Mouse (Mus musculus): Measurements from ENCODE around the gene Tnfrsf18. TPM values are rescaled to one million over a fixed set of nuclear protein-coding genes. Genes with fewer than 3 reads are reported as not detected.
A peak's percentile ranks its signal among the peaks of the same experiment; 100 is the strongest.

Gene Tnfrsf18
- polyA plus RNA-seq, 1 experiment = 2.9 TPM

- Histone ChIP-seq H3K4me3 (replicated peaks) (peak overlapping the region; percentile 70), H3K27me3 (replicated peaks) (peaks cover 32% of the 10 kb centered on the region), H3K4me1 (peaks cover 31% of the 10 kb centered on the region), H3K36me3 (replicated peaks; ENCODE audit: low read length) (no peaks in the 10 kb centered on the region), H3K9me3 (no peaks in the 10 kb centered on the region)
- no peak for TF ChIP-seq GATA1 (IDR thresholded peaks at IDR 0.05; ENCODE audit: borderline replicate concordance, low read length)
- TF ChIP-seq FLI1 (IDR thresholded peaks at IDR 0.05; ENCODE audit: low read length) = no peak
Observed at GRCm38 (mm10) chr4:156067256-156067949, 41.4 kb downstream of the Tnfrsf18 start.

GRCm38 (mm10) chr4:156069701-156070100, 43.7 kb downstream of the Tnfrsf18 start:
- Histone ChIP-seq H3K4me3 (replicated peaks) (no peak overlapping the region), H3K4me1 (peaks cover 31% of the 10 kb centered on the region)

GRCm38 (mm10) chr4:156070276-156070675, 44.3 kb downstream of the Tnfrsf18 start:
- Histone ChIP-seq H3K36me3 (replicated peaks; ENCODE audit: low read length) (no peaks in the 10 kb centered on the region), H3K4me3 (replicated peaks) (no peak overlapping the region), H3K4me1 (peaks cover 31% of the 10 kb centered on the region), H3K9me3 (no peaks in the 10 kb centered on the region), H3K27me3 (replicated peaks) (peaks cover 20% of the 10 kb centered on the region)
- no peak for TF ChIP-seq FLI1 (IDR thresholded peaks at IDR 0.05; ENCODE audit: low read length)
- TF ChIP-seq GATA1 (IDR thresholded peaks at IDR 0.05; ENCODE audit: borderline replicate concordance, low read length) = no peak

More at GRCm38 (mm10) chr4:156069701-156070100, 43.7 kb downstream of the Tnfrsf18 start:
- no peak for TF ChIP-seq GATA1 (IDR thresholded peaks at IDR 0.05; ENCODE audit: borderline replicate concordance, low read length)
- TF ChIP-seq FLI1 (IDR thresholded peaks at IDR 0.05; ENCODE audit: low read length) = no peak
- peaks cover 23% of the 10 kb centered on the region for H3K27me3 ChIP-seq (replicated peaks)
- H3K36me3 ChIP-seq (replicated peaks; ENCODE audit: low read length) = no peaks in the 10 kb centered on the region
- no peaks in the 10 kb centered on the region for H3K9me3 ChIP-seq

GRCm38 (mm10) chr4:156070716-156071115, 44.8 kb downstream of the Tnfrsf18 start:
- Histone ChIP-seq H3K27me3 (replicated peaks) (peaks cover 21% of the 10 kb centered on the region), H3K4me3 (replicated peaks) (no peak overlapping the region), H3K4me1 (peaks cover 32% of the 10 kb centered on the region), H3K9me3 (no peaks in the 10 kb centered on the region), H3K36me3 (replicated peaks; ENCODE audit: low read length) (no peaks in the 10 kb centered on the region)
- no peak for TF ChIP-seq GATA1 (IDR thresholded peaks at IDR 0.05; ENCODE audit: borderline replicate concordance, low read length)
- no peak for TF ChIP-seq FLI1 (IDR thresholded peaks at IDR 0.05; ENCODE audit: low read length)

- TF ChIP-seq FLI1 (IDR thresholded peaks at IDR 0.05; ENCODE audit: low read length) = no peak
- TF ChIP-seq GATA1 (IDR thresholded peaks at IDR 0.05; ENCODE audit: borderline replicate concordance, low read length) = no peak
- Histone ChIP-seq H3K4me1 (peaks cover 34% of the 10 kb centered on the region), H3K4me3 (replicated peaks) (peak overlapping the region; percentile 91), H3K9me3 (no peaks in the 10 kb centered on the region), H3K27me3 (replicated peaks) (peaks cover 41% of the 10 kb centered on the region), H3K36me3 (replicated peaks; ENCODE audit: low read length) (no peaks in the 10 kb centered on the region)
Observed at GRCm38 (mm10) chr4:156076911-156077382, 51.0 kb downstream of the Tnfrsf18 start.

GRCm38 (mm10) chr4:156077499-156078301, 51.7 kb downstream of the Tnfrsf18 start:
- peaks cover 37% of the 10 kb centered on the region for H3K27me3 ChIP-seq (replicated peaks)
- H3K4me3 ChIP-seq (replicated peaks) = peak overlapping the region; percentile 91
- no peaks in the 10 kb centered on the region for H3K36me3 ChIP-seq (replicated peaks; ENCODE audit: low read length)
- peaks cover 41% of the 10 kb centered on the region for H3K4me1 ChIP-seq
- no peak for TF ChIP-seq GATA1 (IDR thresholded peaks at IDR 0.05; ENCODE audit: borderline replicate concordance, low read length)
- no peak for TF ChIP-seq FLI1 (IDR thresholded peaks at IDR 0.05; ENCODE audit: low read length)
- no peaks in the 10 kb centered on the region for H3K9me3 ChIP-seq

Other genes starting within 250 kb of the Tnfrsf18 start
- 0.04 TPM in 1 of 2 replicates, not detected in the other for gene Tmem88b, start 240.3 kb upstream of the Tnfrsf18 start, polyA plus RNA-seq (2012; ENCODE audit: insufficient read depth, low replicate concordance)
- not detected in 2 replicates for gene Ankrd65, start 235.7 kb upstream of the Tnfrsf18 start, polyA plus RNA-seq (2012; ENCODE audit: insufficient read depth, low replicate concordance)
- gene Mrpl20, start 223.3 kb upstream of the Tnfrsf18 start, polyA plus RNA-seq (2012; ENCODE audit: insufficient read depth, low replicate concordance) = 10.2 and 29.9 TPM in 2 replicates
- gene Ccnl2, start 213.7 kb upstream of the Tnfrsf18 start, polyA plus RNA-seq (2012; ENCODE audit: insufficient read depth, low replicate concordance) = 8.4 and 15.4 TPM in 2 replicates
- gene Aurkaip1, start 194.9 kb upstream of the Tnfrsf18 start, polyA plus RNA-seq (2012; ENCODE audit: insufficient read depth, low replicate concordance) = 60.6 and 341 TPM in 2 replicates
- 0.13 TPM in 1 of 2 replicates, not detected in the other for gene Mxra8, start 186.5 kb upstream of the Tnfrsf18 start, polyA plus RNA-seq (2012; ENCODE audit: insufficient read depth, low replicate concordance)
- gene Dvl1, start 178.8 kb upstream of the Tnfrsf18 start, polyA plus RNA-seq (2012; ENCODE audit: insufficient read depth, low replicate concordance) = 29.5 and 68.0 TPM in 2 replicates
- gene Tas1r3, start 162.8 kb upstream of the Tnfrsf18 start, polyA plus RNA-seq (2012; ENCODE audit: insufficient read depth, low replicate concordance) = 0.22 and 1.7 TPM in 2 replicates
- 1.5 and 3.5 TPM in 2 replicates for gene Cptp, start 156.7 kb upstream of the Tnfrsf18 start, polyA plus RNA-seq (2012; ENCODE audit: insufficient read depth, low replicate concordance)
- 12.5 and 14.1 TPM in 2 replicates for gene Ints11, start 156.6 kb upstream of the Tnfrsf18 start, polyA plus RNA-seq (2012; ENCODE audit: insufficient read depth, low replicate concordance)
- 99.4 and 450 TPM in 2 replicates for gene Pusl1, start 134.4 kb upstream of the Tnfrsf18 start, polyA plus RNA-seq (2012; ENCODE audit: insufficient read depth, low replicate concordance)
- gene Acap3, start 134.3 kb upstream of the Tnfrsf18 start, polyA plus RNA-seq (2012; ENCODE audit: insufficient read depth, low replicate concordance) = 33.2 and 58.6 TPM in 2 replicates
- gene Ube2j2, start 82.3 kb upstream of the Tnfrsf18 start, polyA plus RNA-seq (2012; ENCODE audit: insufficient read depth, low replicate concordance) = 90.8 and 106 TPM in 2 replicates
- 30.2 and 64.1 TPM in 2 replicates for gene C1qtnf12, start 63.8 kb upstream of the Tnfrsf18 start, polyA plus RNA-seq (2012; ENCODE audit: insufficient read depth, low replicate concordance)
- 3.3 and 5.3 TPM in 2 replicates for gene B3galt6, start 33.5 kb upstream of the Tnfrsf18 start, polyA plus RNA-seq (2012; ENCODE audit: insufficient read depth, low replicate concordance)
- 29.6 and 45.2 TPM in 2 replicates for gene Sdf4, start 33.3 kb upstream of the Tnfrsf18 start, polyA plus RNA-seq (2012; ENCODE audit: insufficient read depth, low replicate concordance)
- gene Tnfrsf4, start 12.3 kb upstream of the Tnfrsf18 start, polyA plus RNA-seq (2012; ENCODE audit: insufficient read depth, low replicate concordance) = 2.3 and 9.4 TPM in 2 replicates
- gene Ttll10, start 33.2 kb downstream of the Tnfrsf18 start, polyA plus RNA-seq (2012; ENCODE audit: insufficient read depth, low replicate concordance) = not detected in 2 replicates
- 1.6 and 2.1 TPM in 2 replicates for gene 9430015G10Rik, start 83.8 kb downstream of the Tnfrsf18 start, polyA plus RNA-seq (2012; ENCODE audit: insufficient read depth, low replicate concordance)
- gene Rnf223, start 104.3 kb downstream of the Tnfrsf18 start, polyA plus RNA-seq (2012; ENCODE audit: insufficient read depth, low replicate concordance) = 0.83 and 1.3 TPM in 2 replicates
- 0.71 and 2.3 TPM in 2 replicates for gene Agrn, start 171.3 kb downstream of the Tnfrsf18 start, polyA plus RNA-seq (2012; ENCODE audit: insufficient read depth, low replicate concordance)
- gene Isg15, start 174.7 kb downstream of the Tnfrsf18 start, polyA plus RNA-seq (2012; ENCODE audit: insufficient read depth, low replicate concordance) = 48.7 TPM in 1 of 2 replicates, not detected in the other
- 0.89 and 3.4 TPM in 2 replicates for gene AW011738, start 177.1 kb downstream of the Tnfrsf18 start, polyA plus RNA-seq (2012; ENCODE audit: insufficient read depth, low replicate concordance)
- gene Perm1, start 189.7 kb downstream of the Tnfrsf18 start, polyA plus RNA-seq (2012; ENCODE audit: insufficient read depth, low replicate concordance) = not detected in 2 replicates
- gene Plekhn1, start 208.7 kb downstream of the Tnfrsf18 start, polyA plus RNA-seq (2012; ENCODE audit: insufficient read depth, low replicate concordance) = 16.1 and 21.9 TPM in 2 replicates
- 9.1 and 29.6 TPM in 2 replicates for gene Noc2l, start 209.8 kb downstream of the Tnfrsf18 start, polyA plus RNA-seq (2012; ENCODE audit: insufficient read depth, low replicate concordance)
- 2.5 TPM in 1 of 2 replicates, not detected in the other for gene Samd11, start 229.5 kb downstream of the Tnfrsf18 start, polyA plus RNA-seq (2012; ENCODE audit: insufficient read depth, low replicate concordance)

Data from megakaryocyte, embryonic 14.5 days (primary cell).